Mouse (Mus musculus): ENCODE measurements around the gene Prpf40a. TPM values are rescaled to one million over a fixed set of nuclear protein-coding genes. Genes with fewer than 3 reads are reported as not detected.
A peak's percentile ranks its signal among the peaks of the same experiment; 100 is the strongest.

The Prpf40a gene
- total RNA-seq (2021) = 10 to 100 TPM; 30.0 to 31.4 TPM

GRCm38 (mm10) chr2:53190684-53191511 lies at the start of gene Prpf40a:
Gene Prpf40a, minus strand, starts transcription at chr2:53191284.
- DNase-seq (ENCODE audit: low spot score) = peak; percentile 99
- intact Hi-C loops (cut with DNase I) = loop anchor here (5.0 kb wide), 1 partner anchor 449 kb away; the partner anchor contains the start of gene Stam2

GRCm38 (mm10) chr2:53222242-53222641 lies 31.2 kb upstream of the Prpf40a start:
- DNase-seq (ENCODE audit: low spot score) = no peak
- intact Hi-C loops (cut with DNase I) = no loop called here

- intact Hi-C loops (cut with DNase I) = no loop called here
These were observed 22.4 kb upstream of the Prpf40a start for GRCm38 (mm10) chr2:53213493-53213892.

GRCm38 (mm10) chr2:53206749-53207148 lies 15.7 kb upstream of the Prpf40a start:
- intact Hi-C loops (cut with DNase I) = no loop called here
- no peak for DNase-seq (ENCODE audit: low spot score)

More at GRCm38 (mm10) chr2:53213493-53213892, 22.4 kb upstream of the Prpf40a start:
- DNase-seq (ENCODE audit: low spot score) = no peak

- no peak for DNase-seq (ENCODE audit: low spot score)
- intact Hi-C loops (cut with DNase I) = loop anchor here (5.0 kb wide), 1 partner anchor 57 kb away; no protein-coding TSS in a partner anchor
These were observed 13.5 kb upstream of the Prpf40a start for GRCm38 (mm10) chr2:53204373-53205274.

- no peak for DNase-seq (ENCODE audit: low spot score)
- intact Hi-C loops (cut with DNase I) = loop anchor here (5.0 kb wide), 1 partner anchor 53 kb away; no protein-coding TSS in a partner anchor
These were observed 9.2 kb upstream of the Prpf40a start for GRCm38 (mm10) chr2:53200164-53200885.

- intact Hi-C loops (cut with DNase I) = no loop called here
- no peak for DNase-seq (ENCODE audit: low spot score)
These were observed 8.1 kb upstream of the Prpf40a start for GRCm38 (mm10) chr2:53199203-53199602.

GRCm38 (mm10) chr2:53196431-53196830 lies 5.3 kb upstream of the Prpf40a start:
- no peak for DNase-seq (ENCODE audit: low spot score)
- intact Hi-C loops (cut with DNase I) = no loop called here

- intact Hi-C loops (cut with DNase I) = loop anchor here (5.0 kb wide), 1 partner anchor 450 kb away; the partner anchor contains the start of gene Stam2
- no peak for DNase-seq (ENCODE audit: low spot score)
These were observed 1.3 kb upstream of the Prpf40a start for GRCm38 (mm10) chr2:53192386-53192785.

GRCm38 (mm10) chr2:53191523-53192220 lies 588 bp upstream of the Prpf40a start, which contains the start of gene Arl6ip6:
Gene Arl6ip6, plus strand, starts transcription at chr2:53191726.
- DNase-seq (ENCODE audit: low spot score) = peak; percentile 96
- intact Hi-C loops (cut with DNase I) = loop anchor here (5.0 kb wide), 1 partner anchor 449 kb away; the partner anchor contains the start of gene Stam2

- DNase-seq (ENCODE audit: low spot score) = no peak
- intact Hi-C loops (cut with DNase I) = loop anchor here (5.0 to 10.0 kb wide), 2 partner anchors 448 to 765 kb away; partner anchors contain the start of genes Arl5a and Stam2
These were observed 1.3 kb downstream of the Prpf40a start for GRCm38 (mm10) chr2:53189811-53190210.

GRCm38 (mm10) chr2:53179876-53180275 lies 11.2 kb downstream of the Prpf40a start:
- no peak for DNase-seq (ENCODE audit: low spot score)
- intact Hi-C loops (cut with DNase I) = loop anchor here (10.0 kb wide), 1 partner anchor 755 kb away; the partner anchor contains the start of gene Arl5a

GRCm38 (mm10) chr2:53178966-53179365 lies 12.1 kb downstream of the Prpf40a start:
- intact Hi-C loops (cut with DNase I) = no loop called here
- DNase-seq (ENCODE audit: low spot score) = no peak

- intact Hi-C loops (cut with DNase I) = no loop called here
- no peak for DNase-seq (ENCODE audit: low spot score)
These were observed 17.1 kb downstream of the Prpf40a start for GRCm38 (mm10) chr2:53173966-53174365.

GRCm38 (mm10) chr2:53146852-53147251 lies 44.2 kb downstream of the Prpf40a start:
- intact Hi-C loops (cut with DNase I) = loop anchor here (5.0 kb wide), 1 partner anchor 55 kb away; no protein-coding TSS in a partner anchor
- DNase-seq (ENCODE audit: low spot score) = no peak

GRCm38 (mm10) chr2:53131567-53131966 lies 59.5 kb downstream of the Prpf40a start:
- intact Hi-C loops (cut with DNase I) = no loop called here
- DNase-seq (ENCODE audit: low spot score) = no peak

GRCm38 (mm10) chr2:53129070-53129469 lies 62.0 kb downstream of the Prpf40a start:
- intact Hi-C loops (cut with DNase I) = no loop called here
- DNase-seq (ENCODE audit: low spot score) = no peak

GRCm38 (mm10) chr2:53125998-53126397 lies 65.1 kb downstream of the Prpf40a start:
- intact Hi-C loops (cut with DNase I) = no loop called here
- no peak for DNase-seq (ENCODE audit: low spot score)

GRCm38 (mm10) chr2:53121797-53122196 lies 69.3 kb downstream of the Prpf40a start:
- no peak for DNase-seq (ENCODE audit: low spot score)
- intact Hi-C loops (cut with DNase I) = loop anchor here (2.0 kb wide), 1 partner anchor 365 kb away; no protein-coding TSS in a partner anchor

Data from heart, postnatal 25 days (tissue).